Mouse (Mus musculus) CD4-positive, CD25-positive, alpha-beta regulatory T cell (primary cell): ENCODE measurements around the gene AL731706.2. TPM values are rescaled to one million over a fixed set of nuclear protein-coding genes. Genes with fewer than 3 reads are reported as not detected.

ENCODE experiments used
- polyA plus RNA-seq: library from polyadenylated mRNA; unstranded; fragments of 100-300 nt; shearing (Covaris generic); gene quantifications from one replicate; pipeline ENCODE4 v1.2.1, GENCODE M21; 2017

The AL731706.2 gene
- polyA plus RNA-seq, result 7.2 TPM

GRCm38 (mm10) chr2:136885579-136885978 is at the start of gene AL731706.2:
Gene AL731706.2, minus strand, starts transcription at chr2:136885679.

GRCm38 (mm10) chr2:136891068-136891950 is 5.8 kb upstream of the AL731706.2 start, which contains the start of the genes Slx4ip, AL731706.1 and Mkks:
Gene Slx4ip, plus strand, starts transcription at chr2:136891218.
Gene AL731706.1, minus strand, starts transcription at chr2:136891389.
Gene Mkks, minus strand, starts transcription at chr2:136891389.

Other genes with a start within 250 kb of the AL731706.2 start
- 0.05 TPM for gene Snap25, start 172.2 kb downstream of the AL731706.2 start, polyA plus RNA-seq
- 5.1 TPM for gene Slx4ip, start 5.5 kb upstream of the AL731706.2 start, polyA plus RNA-seq
- 5.8 TPM for gene AL731706.1, start 5.7 kb upstream of the AL731706.2 start, polyA plus RNA-seq
- 22.8 TPM for gene Mkks, start 5.7 kb upstream of the AL731706.2 start, polyA plus RNA-seq
- gene Jag1, start 231.0 kb upstream of the AL731706.2 start, polyA plus RNA-seq, result 0.17 TPM